Mouse (Mus musculus): ENCODE measurements around the gene Noct.

GRCm38 (mm10) chr3:51262942-51263341 lies 38.7 kb downstream of the Noct start:
- no peak for TF ChIP-seq MYC (IDR thresholded peaks at IDR 0.05; ENCODE audit: low read depth, low read length)
- no peak for TF ChIP-seq POLR2AphosphoS2 (IDR thresholded peaks at IDR 0.05; ENCODE audit: low read depth, low read length)
- no peak for TF ChIP-seq CTCF (conservative IDR thresholded peaks at IDR 0.05 in 1 of 2, IDR thresholded peaks at IDR 0.05 in 1 of 2; ENCODE audit: low read depth in 2 of 2, low read length in 2 of 2)
- TF ChIP-seq ZNF384 (IDR thresholded peaks at IDR 0.05; ENCODE audit: low read depth, low read length): no peak
- no peak for TF ChIP-seq IRF4 (IDR thresholded peaks at IDR 0.05; ENCODE audit: low read depth, low read length)
- TF ChIP-seq KAT2A (IDR thresholded peaks at IDR 0.05; ENCODE audit: insufficient replicate concordance, low read length): no peak
- no peak for TF ChIP-seq MAX (IDR thresholded peaks at IDR 0.05; ENCODE audit: low read length)

Measured in CH12.LX (cell line).